Mouse (Mus musculus): ENCODE data around the gene Prok1. TPM values are rescaled to one million over a fixed set of nuclear protein-coding genes. Genes with fewer than 3 reads are reported as not detected.
A peak's percentile ranks its signal among the peaks of the same experiment; 100 is the strongest.

The Prok1 gene
- polyA plus RNA-seq, 1 experiment: not detected

GRCm38 (mm10) chr3:107241389-107242094, 2.0 kb upstream of the Prok1 start:
- peaks cover 4% of the 10 kb centered on the region; the same call in 1 of the 2 replicates for H3K4me1 ChIP-seq
- no peaks in the 10 kb centered on the region for H3K9me3 ChIP-seq
- peaks cover 56% of the 10 kb centered on the region for H3K27me3 ChIP-seq (replicated peaks)
- H3K36me3 ChIP-seq (replicated peaks; ENCODE audit: low read length): no peaks in the 10 kb centered on the region
- no peak for TF ChIP-seq GATA1 (IDR thresholded peaks at IDR 0.05; ENCODE audit: borderline replicate concordance, low read length)
- no peak for TF ChIP-seq FLI1 (IDR thresholded peaks at IDR 0.05; ENCODE audit: low read length)
- H3K4me3 ChIP-seq (replicated peaks): no peak overlapping the region

GRCm38 (mm10) chr3:107238471-107238980, 981 bp downstream of the Prok1 start:
- Histone ChIP-seq H3K27me3 (replicated peaks) (peaks cover 44% of the 10 kb centered on the region), H3K9me3 (no peaks in the 10 kb centered on the region), H3K4me3 (replicated peaks) (no peak overlapping the region), H3K4me1 (peaks cover 7% of the 10 kb centered on the region), H3K36me3 (replicated peaks; ENCODE audit: low read length) (no peaks in the 10 kb centered on the region)
- TF ChIP-seq FLI1 (IDR thresholded peaks at IDR 0.05; ENCODE audit: low read length) (no peak), GATA1 (IDR thresholded peaks at IDR 0.05; ENCODE audit: borderline replicate concordance, low read length) (no peak)

DNA sequence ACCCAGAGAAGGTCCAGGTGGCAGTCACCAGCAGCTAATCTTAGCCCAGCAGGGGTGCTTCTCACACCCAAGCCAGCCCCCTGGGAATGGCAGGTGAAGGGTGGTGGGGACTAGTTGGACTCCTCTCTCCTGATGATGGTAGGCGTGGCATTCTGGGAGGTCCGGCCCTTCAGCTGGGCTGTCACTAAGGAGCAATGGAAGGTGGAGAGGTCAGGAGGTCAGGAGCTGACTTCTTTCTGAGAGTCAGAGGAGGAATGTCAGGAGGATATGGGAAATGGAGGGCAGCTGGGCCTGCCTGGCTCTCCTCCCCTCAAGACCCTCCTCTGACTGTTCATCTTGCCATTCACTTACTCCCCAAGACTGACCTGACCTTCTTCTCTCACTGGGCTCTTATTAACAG, 1.5 kb downstream of the Prok1 start:
- Histone ChIP-seq H3K36me3 (replicated peaks; ENCODE audit: low read length) (no peaks in the 10 kb centered on the region), H3K9me3 (no peaks in the 10 kb centered on the region), H3K4me1 (peaks cover 12% of the 10 kb centered on the region), H3K4me3 (replicated peaks) (no peak overlapping the region), H3K27me3 (replicated peaks) (peaks cover 42% of the 10 kb centered on the region)
- TF ChIP-seq GATA1 (IDR thresholded peaks at IDR 0.05; ENCODE audit: borderline replicate concordance, low read length) (no peak), FLI1 (IDR thresholded peaks at IDR 0.05; ENCODE audit: low read length) (no peak)

DNA sequence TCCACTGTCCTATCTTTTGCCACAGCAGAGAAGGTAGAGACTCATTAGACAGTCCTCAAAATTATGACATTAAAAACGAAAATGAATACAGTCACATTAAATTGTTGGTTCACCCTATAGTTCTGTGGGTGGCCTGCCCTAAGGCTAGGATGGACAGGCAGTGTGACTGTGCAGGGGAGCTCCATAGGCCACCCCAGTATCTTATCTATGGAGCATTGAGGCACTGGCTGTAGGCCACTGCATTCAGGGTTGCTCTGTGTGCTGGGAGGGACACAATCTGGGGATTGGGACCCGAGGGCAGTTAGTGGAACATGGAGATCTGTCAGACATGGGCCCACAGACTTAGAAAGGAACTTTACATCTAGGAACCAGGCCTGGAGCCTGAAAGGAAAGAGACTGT, 5.6 kb downstream of the Prok1 start:
- Histone ChIP-seq H3K4me3 (replicated peaks) (no peak overlapping the region), H3K4me1 (peaks cover 23% of the 10 kb centered on the region), H3K27me3 (replicated peaks) (peaks cover 35% of the 10 kb centered on the region), H3K36me3 (replicated peaks; ENCODE audit: low read length) (no peaks in the 10 kb centered on the region), H3K9me3 (no peaks in the 10 kb centered on the region)
- TF ChIP-seq FLI1 (IDR thresholded peaks at IDR 0.05; ENCODE audit: low read length): no peak

GRCm38 (mm10) chr3:107233351-107233813, 6.1 kb downstream of the Prok1 start:
- no peak for TF ChIP-seq GATA1 (IDR thresholded peaks at IDR 0.05; ENCODE audit: borderline replicate concordance, low read length)
- no peak for TF ChIP-seq FLI1 (IDR thresholded peaks at IDR 0.05; ENCODE audit: low read length)
- peaks cover 35% of the 10 kb centered on the region for H3K27me3 ChIP-seq (replicated peaks)
- no peaks in the 10 kb centered on the region for H3K36me3 ChIP-seq (replicated peaks; ENCODE audit: low read length)
- peak overlapping the region; percentile 82 for H3K4me3 ChIP-seq (replicated peaks)
- peaks cover 23% of the 10 kb centered on the region for H3K4me1 ChIP-seq
- no peaks in the 10 kb centered on the region for H3K9me3 ChIP-seq

DNA sequence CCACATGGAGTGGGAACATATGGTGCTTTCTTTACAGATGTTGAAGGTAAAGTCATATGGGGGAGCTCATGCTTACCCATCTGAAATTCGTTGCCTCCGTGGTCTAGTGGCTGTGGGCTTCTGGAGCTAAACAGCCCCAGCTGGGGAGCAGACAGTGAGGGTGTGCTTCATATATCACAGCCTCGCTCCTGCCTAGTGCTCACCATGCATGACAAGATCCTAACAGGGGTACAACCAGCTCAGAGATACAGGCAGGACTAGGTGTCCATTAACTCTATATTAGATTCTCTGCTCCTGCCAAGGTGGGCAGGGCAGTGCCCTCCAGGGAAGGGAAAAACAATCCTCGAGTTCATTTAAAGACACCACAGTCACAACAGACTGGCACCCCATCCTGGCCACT, 8.3 kb downstream of the Prok1 start:
- Histone ChIP-seq H3K9me3 (no peaks in the 10 kb centered on the region), H3K27me3 (replicated peaks) (peaks cover 27% of the 10 kb centered on the region), H3K36me3 (replicated peaks; ENCODE audit: low read length) (no peaks in the 10 kb centered on the region), H3K4me1 (peaks cover 19% of the 10 kb centered on the region), H3K4me3 (replicated peaks) (no peak overlapping the region)
- TF ChIP-seq GATA1 (IDR thresholded peaks at IDR 0.05; ENCODE audit: borderline replicate concordance, low read length) (no peak), FLI1 (IDR thresholded peaks at IDR 0.05; ENCODE audit: low read length) (no peak)

DNA sequence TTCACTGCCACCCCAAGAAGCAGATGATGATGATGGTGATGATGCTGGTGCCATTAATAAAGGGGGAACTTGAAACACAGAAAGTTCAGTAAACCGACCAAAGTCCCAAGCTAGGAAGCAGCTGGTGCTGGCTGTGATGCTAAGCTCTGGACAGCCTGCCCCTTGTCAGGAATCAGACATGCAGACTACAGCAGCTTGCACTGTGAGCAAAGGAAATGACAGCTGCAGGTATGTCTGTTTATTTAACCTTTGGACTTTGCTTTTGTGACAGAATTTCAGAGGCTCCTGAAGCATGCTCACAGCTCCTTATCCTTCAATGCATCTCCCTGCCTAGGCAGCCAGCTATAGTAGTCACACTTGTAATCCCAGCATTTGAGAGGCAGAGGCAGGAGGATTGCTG, 9.0 kb downstream of the Prok1 start, which contains the start of gene A630076J17Rik:
TSS of gene A630076J17Rik (plus strand) at position 88 of the 400 bp plus-strand sequence.
- H3K4me1 ChIP-seq: peaks cover 19% of the 10 kb centered on the region
- TF ChIP-seq GATA1 (IDR thresholded peaks at IDR 0.05; ENCODE audit: borderline replicate concordance, low read length) (no peak), FLI1 (IDR thresholded peaks at IDR 0.05; ENCODE audit: low read length) (no peak)
- H3K27me3 ChIP-seq (replicated peaks): peaks cover 25% of the 10 kb centered on the region
- no peaks in the 10 kb centered on the region for H3K9me3 ChIP-seq
- no peak within 1 kb of the TSS for H3K4me3 ChIP-seq (replicated peaks)
- no peaks in the 10 kb centered on the region for H3K36me3 ChIP-seq (replicated peaks; ENCODE audit: low read length)

DNA sequence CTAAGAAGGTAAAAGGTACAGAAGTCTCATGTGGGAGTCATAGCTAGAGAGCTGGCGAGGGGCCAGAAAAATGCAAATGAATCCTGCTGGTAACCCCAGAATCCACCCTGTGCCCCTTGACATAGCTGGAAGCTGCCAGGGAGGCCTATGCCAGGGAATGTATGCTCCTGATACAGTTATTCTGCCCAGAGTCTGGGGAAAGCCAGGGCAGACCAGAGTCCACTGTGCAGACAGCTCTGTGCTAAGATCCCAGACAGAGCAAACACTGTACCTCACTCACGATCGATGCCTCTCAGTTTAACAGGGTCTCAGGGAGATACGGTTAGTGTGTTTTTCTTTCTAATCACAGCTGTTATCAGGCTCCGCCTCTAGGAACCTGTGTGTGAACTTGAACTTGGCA, 9.7 kb downstream of the Prok1 start:
- TF ChIP-seq GATA1 (IDR thresholded peaks at IDR 0.05; ENCODE audit: borderline replicate concordance, low read length) (no peak), FLI1 (IDR thresholded peaks at IDR 0.05; ENCODE audit: low read length) (no peak)
- no peak overlapping the region for H3K4me3 ChIP-seq (replicated peaks)

DNA sequence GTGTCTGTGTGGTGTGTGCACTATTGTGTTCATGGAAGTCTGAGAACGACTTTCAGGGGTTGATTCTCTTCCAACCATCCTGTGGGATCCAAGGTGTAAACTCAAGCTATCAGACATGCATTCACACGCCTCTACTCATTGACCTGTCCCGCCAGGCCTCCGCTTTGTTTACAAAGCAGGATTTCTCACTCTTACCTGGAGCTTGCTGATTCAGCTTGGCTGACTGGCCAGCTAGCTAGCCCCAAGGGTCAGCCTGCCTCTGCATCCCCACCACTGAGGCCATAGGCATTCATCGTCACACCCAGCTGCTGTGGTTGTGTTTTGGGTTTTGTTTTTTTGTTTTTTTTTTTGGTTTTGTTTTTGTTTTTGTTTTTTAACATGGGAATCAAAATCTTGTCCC, 10.3 kb downstream of the Prok1 start:
- Histone ChIP-seq H3K4me1 (peaks cover 19% of the 10 kb centered on the region), H3K9me3 (peaks cover 8% of the 10 kb centered on the region), H3K27me3 (replicated peaks) (peaks cover 22% of the 10 kb centered on the region), H3K36me3 (replicated peaks; ENCODE audit: low read length) (no peaks in the 10 kb centered on the region), H3K4me3 (replicated peaks) (no peak overlapping the region)
- TF ChIP-seq GATA1 (IDR thresholded peaks at IDR 0.05; ENCODE audit: borderline replicate concordance, low read length) (no peak), FLI1 (IDR thresholded peaks at IDR 0.05; ENCODE audit: low read length) (no peak)

More for the DNA sequence above, 9.7 kb downstream of the Prok1 start:
- Histone ChIP-seq H3K36me3 (replicated peaks; ENCODE audit: low read length) (no peaks in the 10 kb centered on the region), H3K9me3 (peaks cover 2% of the 10 kb centered on the region), H3K27me3 (replicated peaks) (peaks cover 21% of the 10 kb centered on the region), H3K4me1 (peaks cover 19% of the 10 kb centered on the region)

GRCm38 (mm10) chr3:107225820-107226219, 13.7 kb downstream of the Prok1 start:
- no peak for TF ChIP-seq FLI1 (IDR thresholded peaks at IDR 0.05; ENCODE audit: low read length)
- TF ChIP-seq GATA1 (IDR thresholded peaks at IDR 0.05; ENCODE audit: borderline replicate concordance, low read length): no peak
- Histone ChIP-seq H3K27me3 (replicated peaks) (peaks cover 22% of the 10 kb centered on the region), H3K36me3 (replicated peaks; ENCODE audit: low read length) (no peaks in the 10 kb centered on the region), H3K4me3 (replicated peaks) (no peak overlapping the region), H3K9me3 (peaks cover 11% of the 10 kb centered on the region), H3K4me1 (no peaks in the 10 kb centered on the region)

All from megakaryocyte, embryonic 14.5 days (primary cell).